Mouse (Mus musculus): ENCODE data around the gene Nkap. TPM values are rescaled to one million over a fixed set of nuclear protein-coding genes. Genes with fewer than 3 reads are reported as not detected.
A peak's percentile ranks its signal among the peaks of the same experiment; 100 is the strongest.
"Not testable (repeated sequence)": the region's sequence is repeated elsewhere in the genome, so short reads cannot be mapped to it uniquely, and the experiment has no call there.

Gene Nkap
- polyA plus RNA-seq, 2 experiments: 2.3 to 5.1 TPM

GRCm38 (mm10) chrX:37168742-37169141, 42.1 kb downstream of the Nkap start, which contains the start of gene Akap14:
Gene Akap14 (minus strand): TSS chrX:37168842.
- no peak within 1 kb of the TSS for H3K27ac ChIP-seq
- TF ChIP-seq EP300 (IDR thresholded peaks at IDR 0.05; ENCODE audit: low read depth) (no peak), CTCF (IDR thresholded peaks at IDR 0.05; ENCODE audit: low read depth) (no peak)
- H3K4me1 ChIP-seq (replicated peaks; ENCODE audit: control insufficient read depth in 2 of 2, insufficient read depth in 2 of 2, low read length in 1 of 2): no peaks in the 10 kb centered on the region
- no peaks in the 10 kb centered on the region for H3K27me3 ChIP-seq (ENCODE audit: control insufficient read depth, insufficient read depth, low read length)
- H3K36me3 ChIP-seq (replicated peaks; ENCODE audit: control insufficient read depth, insufficient read depth, low read depth): no peaks in the 10 kb centered on the region
- DNase-seq (ENCODE audit: low read depth in 3 of 3, low spot score in 3 of 3) (no peak), ATAC-seq (ENCODE audit: insufficient read depth) (no peak)
- H3K9ac ChIP-seq (replicated peaks): no peak within 1 kb of the TSS
- H3K4me3 ChIP-seq (ENCODE audit: insufficient read depth in 1 of 2, low read depth in 2 of 2, low read length in 2 of 2): no peak within 1 kb of the TSS
- H3K4me2 ChIP-seq (ENCODE audit: low read depth): no peak within 1 kb of the TSS
- H3K9me3 ChIP-seq (ENCODE audit: control insufficient read depth, low read length): no peaks in the 10 kb centered on the region
- WGBS (ENCODE audit: insufficient replicate concordance): 43% methylated on average over 5 of the region's 5 CpGs

GRCm38 (mm10) chrX:37184401-37184800, 57.8 kb downstream of the Nkap start:
- not testable (repeated sequence) for H3K4me1 ChIP-seq (replicated peaks; ENCODE audit: control insufficient read depth in 2 of 2, insufficient read depth in 2 of 2, low read length in 1 of 2); H3K4me3 ChIP-seq (ENCODE audit: insufficient read depth in 1 of 2, low read depth in 2 of 2, low read length in 2 of 2); H3K27ac ChIP-seq; H3K9me3 ChIP-seq (ENCODE audit: control insufficient read depth, low read length); DNase-seq (ENCODE audit: low read depth in 3 of 3, low spot score in 3 of 3); H3K27me3 ChIP-seq (ENCODE audit: control insufficient read depth, insufficient read depth, low read length); H3K9ac ChIP-seq (replicated peaks); H3K36me3 ChIP-seq (replicated peaks; ENCODE audit: control insufficient read depth, insufficient read depth, low read depth); H3K4me2 ChIP-seq (ENCODE audit: low read depth); ATAC-seq (ENCODE audit: insufficient read depth)
- WGBS (ENCODE audit: insufficient replicate concordance): 39% methylated on average over 8 of the region's 8 CpGs

GRCm38 (mm10) chrX:37190755-37191104, 64.1 kb downstream of the Nkap start:
- no peaks in the 10 kb centered on the region for H3K36me3 ChIP-seq (replicated peaks; ENCODE audit: control insufficient read depth, insufficient read depth, low read depth)
- H3K27me3 ChIP-seq (ENCODE audit: control insufficient read depth, insufficient read depth, low read length): no peaks in the 10 kb centered on the region
- H3K4me3 ChIP-seq (ENCODE audit: insufficient read depth in 1 of 2, low read depth in 2 of 2, low read length in 2 of 2): peak overlapping the region; percentile 72 to 87
- H3K9me3 ChIP-seq (ENCODE audit: control insufficient read depth, low read length): no peaks in the 10 kb centered on the region
- H3K9ac ChIP-seq (replicated peaks): peak overlapping the region; percentile 53
- H3K4me2 ChIP-seq (ENCODE audit: low read depth): peak overlapping the region; percentile 75
- WGBS (ENCODE audit: insufficient replicate concordance): 17% methylated on average over 20 of the region's 20 CpGs
- H3K4me1 ChIP-seq (replicated peaks; ENCODE audit: control insufficient read depth in 2 of 2, insufficient read depth in 2 of 2, low read length in 1 of 2): peaks cover 0 to 5% of the 10 kb centered on the region in 2 experiments; a peak in 1 of 4 replicates
- peak; percentile 44; the same call in 1 of the 2 replicates for ATAC-seq (ENCODE audit: insufficient read depth)
- no peak overlapping the region for H3K27ac ChIP-seq
- DNase-seq (ENCODE audit: low read depth in 3 of 3, low spot score in 3 of 3): no peak
- TF ChIP-seq CTCF (IDR thresholded peaks at IDR 0.05; ENCODE audit: low read depth): no peak
- TF ChIP-seq EP300 (IDR thresholded peaks at IDR 0.05; ENCODE audit: low read depth): no peak

GRCm38 (mm10) chrX:37191105-37191743, 64.6 kb downstream of the Nkap start, which contains the start of the genes Ndufa1 and Rnf113a1:
Gene Ndufa1 (minus strand): TSS chrX:37191163.
Gene Rnf113a1 (plus strand): TSS chrX:37191245.
- ATAC-seq (ENCODE audit: insufficient read depth): peak; percentile 92
- DNase-seq (ENCODE audit: low read depth in 3 of 3, low spot score in 3 of 3): peak; percentile 59 to 66 (median 63)
- Histone ChIP-seq H3K4me1 (replicated peaks; ENCODE audit: control insufficient read depth in 2 of 2, insufficient read depth in 2 of 2, low read length in 1 of 2) (peaks cover 0 to 5% of the 10 kb centered on the region in 2 experiments; a peak in 1 of 4 replicates), H3K27ac (no peak within 1 kb of the TSS), H3K9ac (replicated peaks) (peak within 1 kb of the TSS; percentile 68), H3K27me3 (ENCODE audit: control insufficient read depth, insufficient read depth, low read length) (no peaks in the 10 kb centered on the region), H3K4me2 (ENCODE audit: low read depth) (peak within 1 kb of the TSS; percentile 75), H3K4me3 (ENCODE audit: insufficient read depth in 1 of 2, low read depth in 2 of 2, low read length in 2 of 2) (peak within 1 kb of the TSS; percentile 72 to 87), H3K9me3 (ENCODE audit: control insufficient read depth, low read length) (no peaks in the 10 kb centered on the region), H3K36me3 (replicated peaks; ENCODE audit: control insufficient read depth, insufficient read depth, low read depth) (no peaks in the 10 kb centered on the region)
- 10% methylated on average over 59 of the region's 63 CpGs for WGBS (ENCODE audit: insufficient replicate concordance)
- TF ChIP-seq CTCF (IDR thresholded peaks at IDR 0.05; ENCODE audit: low read depth) (no peak), EP300 (IDR thresholded peaks at IDR 0.05; ENCODE audit: low read depth) (no peak)

GRCm38 (mm10) chrX:37191744-37192379, 65.3 kb downstream of the Nkap start:
- 21% methylated on average over 28 of the region's 28 CpGs for WGBS (ENCODE audit: insufficient replicate concordance)
- ATAC-seq (ENCODE audit: insufficient read depth): no peak
- peak overlapping the region; percentile 72 to 87 for H3K4me3 ChIP-seq (ENCODE audit: insufficient read depth in 1 of 2, low read depth in 2 of 2, low read length in 2 of 2)
- no peaks in the 10 kb centered on the region for H3K27me3 ChIP-seq (ENCODE audit: control insufficient read depth, insufficient read depth, low read length)
- DNase-seq (ENCODE audit: low read depth in 3 of 3, low spot score in 3 of 3): no peak
- H3K9ac ChIP-seq (replicated peaks): peak overlapping the region; percentile 68
- peaks cover 0 to 5% of the 10 kb centered on the region in 2 experiments; a peak in 1 of 4 replicates for H3K4me1 ChIP-seq (replicated peaks; ENCODE audit: control insufficient read depth in 2 of 2, insufficient read depth in 2 of 2, low read length in 1 of 2)
- no peaks in the 10 kb centered on the region for H3K9me3 ChIP-seq (ENCODE audit: control insufficient read depth, low read length)
- H3K27ac ChIP-seq: no peak overlapping the region
- no peaks in the 10 kb centered on the region for H3K36me3 ChIP-seq (replicated peaks; ENCODE audit: control insufficient read depth, insufficient read depth, low read depth)
- H3K4me2 ChIP-seq (ENCODE audit: low read depth): peak overlapping the region; percentile 75
- no peak for TF ChIP-seq CTCF (IDR thresholded peaks at IDR 0.05; ENCODE audit: low read depth)
- no peak for TF ChIP-seq EP300 (IDR thresholded peaks at IDR 0.05; ENCODE audit: low read depth)
